Mouse (Mus musculus) liver, embryonic 16.5 days (tissue): ENCODE data around the gene Vps54. TPM values are rescaled to one million over a fixed set of nuclear protein-coding genes. Genes with fewer than 3 reads are reported as not detected.
A peak's percentile ranks its signal among the peaks of the same experiment; 100 is the strongest.
"Not testable (repeated sequence)": the region's sequence is repeated elsewhere in the genome, so short reads cannot be mapped to it uniquely, and the experiment has no call there.

Experiments used
- ATAC-seq: fragments of 200-750 bp; cut with Nextera tagmentation; 2 replicates; pipeline ENCODE4 v1.8.0; 2017; ENCODE audit warnings: low read depth, mild to moderate bottlenecking, moderate number of reproducible peaks, moderate library complexity
- H3K27ac ChIP-seq: fragments of 300-500 bp; sonication (generic); 2 replicates; pipeline ENCODE4 v1.5.1; 2014; ENCODE audit warnings: mild to moderate bottlenecking, low read length
- H3K27me3 ChIP-seq: fragments of 300-500 bp; sonication (generic); 2 replicates; pipeline ENCODE4 v1.6.1; 2014; ENCODE audit warnings: low read depth, low read length, mixed read lengths; ENCODE audit not compliant: control insufficient read depth, insufficient read depth
- H3K36me3 ChIP-seq: fragments of 300-500 bp; sonication (generic); 2 replicates; pipeline ENCODE4 v1.6.1; 2014; ENCODE audit warnings: mild to moderate bottlenecking; ENCODE audit not compliant: control insufficient read depth, insufficient read depth
- H3K4me1 ChIP-seq: fragments of 300-500 bp; sonication (generic); 2 replicates; pipeline ENCODE4 v1.6.1; 2014; ENCODE audit warnings: low read depth, low read length, mixed read lengths; ENCODE audit not compliant: control insufficient read depth
- H3K4me2 ChIP-seq: fragments of 300-500 bp; sonication (generic); 2 replicates; pipeline ENCODE4 v1.6.1; 2014; ENCODE audit warnings: low read depth, low read length, mixed read lengths
- H3K4me3 ChIP-seq: fragments of 300-500 bp; sonication (generic); 2 replicates; pipeline ENCODE4 v1.5.1; 2014; ENCODE audit warnings: low read depth, mild to moderate bottlenecking, low read length
- H3K9ac ChIP-seq: fragments of 300-500 bp; sonication (generic); 2 replicates; pipeline ENCODE4 v1.6.1; 2014; ENCODE audit warnings: low read depth, low read length
- H3K9me3 ChIP-seq: fragments of 300-500 bp; sonication (generic); replicated peaks from 2 replicates; pipeline ENCODE4 v1.6.1; 2016; ENCODE audit warnings: low read length; ENCODE audit not compliant: control insufficient read depth
- WGBS: fragments of 180-500 bp; shearing (Covaris S2); extraction: QIAGEN DNeasy Blood & Tissue Kit; methylation state at CpG from one replicate; pipeline ENCODE4 v1.1.7; 2014; ENCODE audit not compliant: insufficient replicate concordance; 5-methylcytosine and 5-hydroxymethylcytosine counted together
- polyA plus RNA-seq: library from polyadenylated mRNA; unstranded; fragments of >200 nt; fragmentation: Nextera tagmentation; extraction: Ambion mirVana; gene quantifications from 2 replicates; pipeline ENCODE4 v1.2.1, GENCODE M21; 2015

The Vps54 gene
- polyA plus RNA-seq, 1 experiment from 2014 or later: 2.9 TPM

GRCm38 (mm10) chr11:21237474-21238278 lies 1.4 kb upstream of the Vps54 start:
- H3K27me3 ChIP-seq: no peaks in the 10 kb centered on the region
- no peak overlapping the region for H3K27ac ChIP-seq
- peaks cover 7% of the 10 kb centered on the region for H3K4me1 ChIP-seq
- ATAC-seq: no peak
- 84% methylated on average over 2 of the region's 2 CpGs for WGBS
- H3K4me3 ChIP-seq: no peak overlapping the region
- no peaks in the 10 kb centered on the region for H3K36me3 ChIP-seq
- H3K4me2 ChIP-seq: peak overlapping the region; percentile 87
- H3K9ac ChIP-seq: no peak overlapping the region; the same call in 1 of the 2 replicates
- H3K9me3 ChIP-seq: no peaks in the 10 kb centered on the region

GRCm38 (mm10) chr11:21238279-21239020 lies 631 bp upstream of the Vps54 start:
- H3K4me2 ChIP-seq: peak overlapping the region; percentile 87
- H3K27me3 ChIP-seq: no peaks in the 10 kb centered on the region
- no peaks in the 10 kb centered on the region for H3K9me3 ChIP-seq
- peak; percentile 71 for ATAC-seq
- peak overlapping the region; percentile 89 for H3K27ac ChIP-seq
- H3K4me1 ChIP-seq: peaks cover 7% of the 10 kb centered on the region
- WGBS: under 1% methylated on average over 58 of the region's 65 CpGs
- H3K9ac ChIP-seq: peak overlapping the region; percentile 96
- H3K36me3 ChIP-seq: no peaks in the 10 kb centered on the region
- H3K4me3 ChIP-seq: peak overlapping the region; percentile 94

DNA sequence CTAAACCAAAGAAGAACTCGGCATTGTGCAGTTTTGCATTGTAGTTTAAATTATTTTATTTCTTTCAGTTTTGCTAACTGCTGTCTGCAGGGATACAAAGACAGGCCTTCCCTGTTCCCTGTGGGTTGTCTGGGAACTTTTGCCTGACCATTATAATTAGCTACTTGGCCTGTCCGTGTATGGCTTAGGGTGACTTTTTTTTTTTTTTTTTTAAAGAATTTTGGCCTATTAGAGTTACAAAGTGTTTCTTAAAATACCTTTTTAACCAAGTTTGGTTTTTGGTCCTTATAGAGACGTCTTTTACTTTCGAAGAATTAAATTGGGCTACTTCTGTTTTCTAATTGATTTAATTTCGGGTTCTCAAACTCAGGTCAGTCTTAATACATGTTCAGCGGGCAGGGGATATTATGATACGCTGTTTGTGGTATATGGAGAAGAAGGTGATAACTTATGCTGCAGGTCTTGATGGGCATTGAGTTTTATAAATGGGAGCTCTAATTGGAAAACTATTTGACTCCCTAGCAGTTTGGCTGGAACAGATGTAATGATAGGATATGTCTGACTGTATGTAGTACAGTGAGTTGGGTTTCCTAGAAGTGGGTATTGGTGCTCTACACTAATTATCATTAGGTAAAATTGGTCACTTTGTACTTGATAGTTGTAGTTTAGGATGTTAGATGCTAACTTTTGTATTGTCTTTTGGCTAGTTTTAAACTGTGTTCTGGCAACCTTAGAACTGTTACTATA lies 855 bp downstream of the Vps54 start:
- H3K27ac ChIP-seq: peak overlapping the region; percentile 89
- H3K9ac ChIP-seq: peak overlapping the region; percentile 96
- no peak for ATAC-seq
- H3K9me3 ChIP-seq: no peaks in the 10 kb centered on the region
- H3K27me3 ChIP-seq: no peaks in the 10 kb centered on the region
- H3K4me1 ChIP-seq: peaks cover 7% of the 10 kb centered on the region
- peak overlapping the region; percentile 87 for H3K4me2 ChIP-seq
- peak overlapping the region; percentile 94 for H3K4me3 ChIP-seq
- no peaks in the 10 kb centered on the region for H3K36me3 ChIP-seq
- WGBS: 13% methylated on average over 7 of the region's 7 CpGs

DNA sequence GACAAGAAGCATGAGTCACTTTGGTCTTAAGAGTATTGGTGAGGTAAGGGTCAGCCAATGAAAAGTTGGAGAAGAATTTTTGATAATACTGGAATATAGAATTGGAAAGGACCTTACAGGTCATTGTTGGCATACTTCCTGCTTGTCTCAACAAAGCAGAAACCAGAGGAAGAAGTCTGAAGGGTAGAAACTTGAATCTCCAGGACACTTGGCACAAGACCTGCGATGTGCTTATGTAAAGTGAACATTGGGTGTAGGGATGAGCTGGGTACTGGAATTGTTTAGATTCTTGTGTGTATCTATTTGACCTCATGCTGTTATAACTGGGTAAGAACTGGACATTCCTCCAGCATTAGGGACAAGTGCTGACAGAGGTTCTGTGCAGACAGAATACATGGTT lies 2.3 kb downstream of the Vps54 start:
- Histone ChIP-seq H3K4me1 (peaks cover 7% of the 10 kb centered on the region), H3K4me2 (no peak overlapping the region), H3K27ac (no peak overlapping the region), H3K9me3 (no peaks in the 10 kb centered on the region), H3K36me3 (no peaks in the 10 kb centered on the region), H3K27me3 (no peaks in the 10 kb centered on the region), H3K9ac (no peak overlapping the region), H3K4me3 (no peak overlapping the region)
- no peak for ATAC-seq
- 52% methylated on average over 1 of the region's 1 CpGs for WGBS

DNA sequence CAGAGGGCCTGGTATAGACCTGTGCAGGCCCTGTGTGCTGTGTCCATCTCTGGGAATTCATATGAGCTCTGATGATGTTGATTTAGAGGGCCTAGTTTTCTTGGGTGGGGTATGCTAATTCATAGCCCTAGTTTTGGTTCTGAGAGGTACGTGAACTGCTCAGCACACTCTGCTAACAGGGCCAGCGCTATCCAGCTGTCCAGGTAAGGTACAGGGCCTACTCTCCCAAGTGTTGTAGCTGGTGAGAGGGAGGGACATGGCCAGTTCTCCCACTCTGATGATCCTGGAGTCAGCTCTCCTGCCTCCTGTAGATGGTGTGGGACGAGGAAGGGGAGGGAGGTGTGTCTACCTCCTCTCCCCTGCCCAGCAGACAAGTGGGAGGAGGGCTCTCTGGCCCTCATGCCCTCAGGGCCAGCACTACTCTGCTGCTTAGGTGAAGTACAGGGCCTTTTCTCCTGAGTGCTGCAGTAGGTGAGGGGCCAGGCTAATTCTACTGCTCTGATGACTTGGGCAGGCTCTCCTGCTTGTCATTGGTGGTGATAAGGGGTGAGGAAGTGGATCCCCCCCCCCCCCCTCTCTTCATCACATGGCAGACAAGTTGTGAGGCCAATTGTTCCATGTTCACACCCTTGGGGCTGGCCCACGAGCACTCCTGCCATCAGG lies 8.3 kb downstream of the Vps54 start:
- no peaks in the 10 kb centered on the region; the same call in 1 of the 2 replicates for H3K4me1 ChIP-seq
- no peaks in the 10 kb centered on the region for H3K9me3 ChIP-seq
- no peaks in the 10 kb centered on the region for H3K36me3 ChIP-seq
- no peak overlapping the region for H3K9ac ChIP-seq
- H3K4me2 ChIP-seq: no peak overlapping the region
- no peak overlapping the region for H3K27ac ChIP-seq
- H3K4me3 ChIP-seq: no peak overlapping the region
- 69% methylated on average over 4 of the region's 4 CpGs for WGBS
- no peaks in the 10 kb centered on the region for H3K27me3 ChIP-seq
- peak; percentile 19; the same call in 1 of the 2 replicates for ATAC-seq

DNA sequence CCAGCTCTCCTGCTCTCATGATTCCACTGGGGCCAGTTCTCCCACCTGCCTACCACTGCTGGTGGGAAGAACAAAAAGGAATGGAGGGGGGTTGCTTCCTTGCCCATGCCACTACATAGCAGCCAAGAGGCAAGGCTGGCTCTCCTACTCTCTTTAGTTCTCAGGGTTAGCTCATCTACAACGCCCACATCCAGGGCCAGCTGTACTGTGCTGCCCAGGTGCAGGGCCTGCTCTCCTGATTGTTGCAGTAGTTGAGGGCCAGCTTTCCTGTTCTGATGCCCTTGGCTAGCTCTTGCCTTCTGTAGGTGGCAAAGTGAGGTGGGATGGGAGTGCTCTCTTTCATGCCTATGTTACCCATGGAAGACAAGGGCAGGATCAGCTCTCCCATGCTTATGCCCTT lies 8.9 kb downstream of the Vps54 start:
- WGBS: 76% methylated on average over 1 of the region's 1 CpGs
- H3K36me3 ChIP-seq: no peaks in the 10 kb centered on the region
- no peak overlapping the region for H3K9ac ChIP-seq
- H3K9me3 ChIP-seq: no peaks in the 10 kb centered on the region
- no peak overlapping the region for H3K4me2 ChIP-seq
- peak; percentile 11; the same call in 1 of the 2 replicates for ATAC-seq
- H3K27ac ChIP-seq: no peak overlapping the region
- no peaks in the 10 kb centered on the region for H3K27me3 ChIP-seq
- H3K4me3 ChIP-seq: no peak overlapping the region
- no peaks in the 10 kb centered on the region; the same call in 1 of the 2 replicates for H3K4me1 ChIP-seq

GRCm38 (mm10) chr11:21250366-21250765 lies 11.3 kb downstream of the Vps54 start:
- no peak overlapping the region for H3K9ac ChIP-seq
- 63% methylated on average over 1 of the region's 1 CpGs for WGBS
- H3K36me3 ChIP-seq: no peaks in the 10 kb centered on the region
- H3K4me2 ChIP-seq: no peak overlapping the region
- H3K9me3 ChIP-seq: no peaks in the 10 kb centered on the region
- no peak overlapping the region for H3K4me3 ChIP-seq
- ATAC-seq: no peak
- no peaks in the 10 kb centered on the region for H3K27me3 ChIP-seq
- H3K27ac ChIP-seq: no peak overlapping the region
- no peaks in the 10 kb centered on the region; the same call in 1 of the 2 replicates for H3K4me1 ChIP-seq

DNA sequence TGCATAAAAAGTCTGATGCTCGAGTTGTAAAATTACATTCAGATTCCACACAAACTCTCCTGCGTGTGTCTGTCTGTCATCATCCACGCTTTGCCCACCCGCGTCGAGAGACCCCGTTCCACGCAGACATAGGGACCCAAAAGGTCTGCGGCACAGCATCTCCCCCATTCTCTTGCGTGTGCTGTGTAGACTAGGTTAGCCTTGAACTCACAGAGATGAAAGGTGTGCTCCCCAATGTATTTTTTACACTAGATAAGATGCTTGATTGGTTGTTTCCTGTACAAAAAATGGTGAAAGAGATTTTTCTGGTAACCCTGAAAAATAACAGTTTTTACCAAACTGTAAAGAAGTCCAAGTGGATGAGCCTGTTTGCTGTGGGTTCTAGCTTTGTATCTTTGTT lies 19.5 kb downstream of the Vps54 start:
- not testable (repeated sequence) for H3K4me2 ChIP-seq, H3K36me3 ChIP-seq, H3K27me3 ChIP-seq, H3K4me3 ChIP-seq, ATAC-seq, H3K27ac ChIP-seq, H3K9ac ChIP-seq, H3K9me3 ChIP-seq, H3K4me1 ChIP-seq
- 89% methylated on average over 10 of the region's 10 CpGs for WGBS
